Mouse (Mus musculus): ENCODE data around the gene Stxbp2.
A peak's percentile ranks its signal among the peaks of the same experiment; 100 is the strongest.

The Stxbp2 gene

GRCm38 (mm10) chr8:3683408-3684176 lies 52.8 kb downstream of the Stxbp2 start:
- peak; percentile 89 for DNase-seq

- DNase-seq, result peak; percentile 20
Measured at GRCm38 (mm10) chr8:3684530-3684929, 53.8 kb downstream of the Stxbp2 start.

GRCm38 (mm10) chr8:3685422-3685821 lies 54.7 kb downstream of the Stxbp2 start:
- DNase-seq, result no peak

- DNase-seq, result no peak
Measured at GRCm38 (mm10) chr8:3687537-3687936, 56.8 kb downstream of the Stxbp2 start.

GRCm38 (mm10) chr8:3690774-3691173 lies 60.0 kb downstream of the Stxbp2 start:
- DNase-seq, result no peak

Data from cerebellum, adult 9-10 months (tissue).